Mouse (Mus musculus): Measurements from ENCODE around the gene Enthd1. TPM values are rescaled to one million over a fixed set of nuclear protein-coding genes. Genes with fewer than 3 reads are reported as not detected.

Gene Enthd1
- polyA plus RNA-seq, 1 experiment from 2014 or later = 0.33 TPM

- no peak for DNase-seq (ENCODE audit: low spot score)
Observed at GRCm38 (mm10) chr15:80574211-80575040, 9.5 kb upstream of the Enthd1 start.

GRCm38 (mm10) chr15:80572811-80573520 is 8.0 kb upstream of the Enthd1 start:
- no peak for DNase-seq (ENCODE audit: low spot score)

GRCm38 (mm10) chr15:80572291-80572690 is 7.3 kb upstream of the Enthd1 start, which contains the start of gene Grap2:
Grap2 (plus strand) TSS chr15:80572594.
- peak; percentile 95 for DNase-seq (ENCODE audit: low spot score)

- DNase-seq (ENCODE audit: low spot score) = peak; percentile 77
Observed at GRCm38 (mm10) chr15:80571611-80572010, 6.7 kb upstream of the Enthd1 start.

GRCm38 (mm10) chr15:80570226-80570625 is 5.3 kb upstream of the Enthd1 start:
- DNase-seq (ENCODE audit: low spot score) = no peak

- no peak for DNase-seq (ENCODE audit: low spot score)
Observed at GRCm38 (mm10) chr15:80569205-80569604, 4.2 kb upstream of the Enthd1 start.

GRCm38 (mm10) chr15:80567731-80568130 is 2.8 kb upstream of the Enthd1 start:
- no peak for DNase-seq (ENCODE audit: low spot score)

GRCm38 (mm10) chr15:80567139-80567538 is 2.2 kb upstream of the Enthd1 start:
- peak; percentile 56 for DNase-seq (ENCODE audit: low spot score)

GRCm38 (mm10) chr15:80566696-80567095 is 1.7 kb upstream of the Enthd1 start:
- DNase-seq (ENCODE audit: low spot score) = no peak

- peak; percentile 44 for DNase-seq (ENCODE audit: low spot score)
Observed at GRCm38 (mm10) chr15:80563634-80564208, 1.2 kb downstream of the Enthd1 start.

- peak; percentile 55 for DNase-seq (ENCODE audit: low spot score)
Observed at GRCm38 (mm10) chr15:80562446-80562845, 2.5 kb downstream of the Enthd1 start.

GRCm38 (mm10) chr15:80560646-80561580 is 4.0 kb downstream of the Enthd1 start:
- DNase-seq (ENCODE audit: low spot score) = no peak

- DNase-seq (ENCODE audit: low spot score) = peak; percentile 35
Observed at GRCm38 (mm10) chr15:80559978-80560377, 5.0 kb downstream of the Enthd1 start.

GRCm38 (mm10) chr15:80559534-80559933 is 5.4 kb downstream of the Enthd1 start:
- no peak for DNase-seq (ENCODE audit: low spot score)

- peak; percentile 32 for DNase-seq (ENCODE audit: low spot score)
Observed at GRCm38 (mm10) chr15:80557745-80558144, 7.2 kb downstream of the Enthd1 start.

- DNase-seq (ENCODE audit: low spot score) = no peak
Observed at GRCm38 (mm10) chr15:80556021-80556420, 8.9 kb downstream of the Enthd1 start.

- DNase-seq (ENCODE audit: low spot score) = peak; percentile 57
Observed at GRCm38 (mm10) chr15:80554860-80555822, 9.8 kb downstream of the Enthd1 start.

- no peak for DNase-seq (ENCODE audit: low spot score)
Observed at GRCm38 (mm10) chr15:80545430-80545829, 19.5 kb downstream of the Enthd1 start.

- DNase-seq (ENCODE audit: low spot score) = peak; percentile 54
Observed at GRCm38 (mm10) chr15:80544115-80544514, 20.8 kb downstream of the Enthd1 start.

Data from thymus, postnatal 0 days (tissue).